Mouse (Mus musculus) olfactory bulb, adult 2 months (tissue): ENCODE data around the gene Gkn1. TPM values are rescaled to one million over a fixed set of nuclear protein-coding genes. Genes with fewer than 3 reads are reported as not detected.

ENCODE experiments used
- H3K27ac ChIP-seq: fragments of 200-500 bp; 2 replicates; pipeline ENCODE4 v1.5.1; 2012; ENCODE audit warnings: low read depth, low read length; ENCODE audit not compliant: insufficient read depth
- H3K4me1 ChIP-seq: fragments of 200-500 bp; 2 replicates; pipeline ENCODE4 v1.6.1; 2012; ENCODE audit warnings: low read length; ENCODE audit not compliant: control insufficient read depth, insufficient read depth
- H3K4me3 ChIP-seq: fragments of 200-500 bp; 2 replicates; pipeline ENCODE4 v1.5.1; 2012; ENCODE audit warnings: mild to moderate bottlenecking, low read depth, low read length, moderate library complexity; ENCODE audit not compliant: insufficient read depth
- CTCF ChIP-seq: fragments of 200-500 bp; IDR thresholded peaks from 2 replicates; pipeline ENCODE4 v1.5.1; 2012; ENCODE audit warnings: low read depth, mild to moderate bottlenecking, low read length, moderate library complexity; ENCODE audit not compliant: insufficient read depth
- POLR2A ChIP-seq: fragments of 200-500 bp; IDR thresholded peaks from 2 replicates; pipeline ENCODE4 v1.6.1; 2012; ENCODE audit warnings: mild to moderate bottlenecking, low read depth, low read length, moderate library complexity; ENCODE audit not compliant: insufficient read depth
- WGBS: fragments of 180-500 bp; shearing (Covaris S2); methylation state at CpG from one replicate; pipeline ENCODE4 v1.1.7; 2018; 5-methylcytosine and 5-hydroxymethylcytosine counted together
- polyA plus RNA-seq: library from polyadenylated mRNA; stranded (reverse); fragments of >200 nt; gene quantifications from 2 replicates; pipeline ENCODE4 v1.2.4, GENCODE M21; 2012; ENCODE audit warnings: low replicate concordance; ENCODE audit not compliant: missing spikeins, insufficient read depth, insufficient read length

Gene Gkn1
- not detected in 2 replicates for polyA plus RNA-seq

DNA sequence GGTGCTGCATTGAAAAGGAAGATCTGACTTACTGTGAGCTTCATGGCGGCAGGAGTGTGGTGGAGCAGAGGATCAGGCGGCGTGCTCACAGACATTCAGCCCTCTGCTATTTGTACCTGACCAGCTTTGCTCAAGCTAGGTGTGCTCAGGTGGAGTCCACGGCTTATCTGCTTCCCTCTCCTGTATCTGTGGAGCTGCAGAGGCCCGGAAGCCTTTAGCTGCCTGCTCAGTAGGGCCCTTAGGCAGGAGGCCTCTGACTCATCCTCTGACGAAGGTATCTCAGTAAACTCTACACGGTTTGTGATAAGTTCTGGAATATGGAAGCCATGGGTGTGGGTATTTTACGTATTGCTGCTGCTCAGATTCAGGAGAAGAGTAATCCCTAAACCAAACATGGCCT is at the start of gene Gkn1:
Gkn1 (minus strand) TSS at position 114 of the 400 bp plus-strand sequence.
- no peaks in the 10 kb centered on the region for H3K4me1 ChIP-seq
- WGBS, result 93% methylated on average over 8 of the region's 8 CpGs
- no peak within 1 kb of the TSS for H3K27ac ChIP-seq
- H3K4me3 ChIP-seq, result no peak within 1 kb of the TSS
- no peak for TF ChIP-seq CTCF
- no peak for TF ChIP-seq POLR2A

DNA sequence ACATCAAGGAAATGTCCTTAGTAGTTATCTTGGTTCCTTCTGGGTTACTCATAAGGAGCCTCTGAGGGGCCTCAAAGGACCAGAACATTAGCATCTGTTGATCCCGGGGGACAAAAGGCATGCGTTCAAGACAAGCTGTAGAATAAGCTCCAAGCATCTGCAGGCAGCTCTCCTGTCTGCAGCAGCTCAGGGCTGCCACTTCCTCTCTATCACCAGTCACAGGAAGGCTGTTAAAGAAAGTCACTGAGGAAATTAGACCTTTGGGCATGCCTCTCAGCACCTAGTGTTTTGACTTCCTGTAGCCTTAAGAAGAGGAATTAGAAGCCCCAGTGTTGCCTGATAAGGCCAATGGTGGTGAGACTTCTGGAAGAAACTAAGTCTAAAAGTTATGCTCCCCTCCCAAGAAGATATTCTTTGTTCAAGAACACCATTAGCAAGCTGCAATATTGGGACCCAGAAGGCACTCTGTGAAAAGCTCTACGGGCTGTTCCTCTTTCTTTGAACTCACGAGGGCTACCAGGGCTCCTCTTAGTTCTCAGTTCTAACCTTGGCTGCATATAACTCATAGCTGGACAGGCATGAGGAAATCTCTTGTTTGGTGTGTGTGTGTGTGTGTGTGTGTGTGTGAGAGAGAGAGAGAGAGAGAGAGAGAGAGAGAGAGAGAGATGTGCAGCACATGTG is 49.3 kb upstream of the Gkn1 start:
- H3K4me3 ChIP-seq, result no peak overlapping the region
- H3K4me1 ChIP-seq, result no peaks in the 10 kb centered on the region
- WGBS, result 66% methylated on average over 4 of the region's 4 CpGs
- no peak overlapping the region for H3K27ac ChIP-seq
- TF ChIP-seq CTCF (no peak), POLR2A (no peak)

DNA sequence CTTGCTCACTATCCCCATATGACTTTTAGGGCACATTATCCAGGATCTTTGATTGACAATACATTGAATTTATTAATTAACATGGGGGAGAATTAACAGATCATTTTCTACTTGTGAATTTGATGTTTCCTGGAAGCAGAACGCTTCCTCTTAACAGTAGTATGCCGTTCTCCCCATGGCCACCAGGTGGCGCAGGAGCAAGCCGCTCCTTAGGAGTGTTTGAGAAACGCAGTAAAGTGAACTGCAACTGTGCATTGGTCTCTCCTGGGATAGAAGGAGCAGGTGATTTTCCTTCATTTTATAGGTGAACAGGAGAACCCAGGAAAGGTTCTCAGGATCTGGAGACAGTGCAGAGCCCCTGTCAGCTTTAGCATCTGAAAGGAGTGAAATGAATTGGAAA is 48.4 kb upstream of the Gkn1 start:
- TF ChIP-seq POLR2A (no peak), CTCF (peak; percentile 77)
- Histone ChIP-seq H3K27ac (no peak overlapping the region), H3K4me3 (no peak overlapping the region), H3K4me1 (no peaks in the 10 kb centered on the region)
- WGBS, result under 1% methylated on average over 5 of the region's 5 CpGs

DNA sequence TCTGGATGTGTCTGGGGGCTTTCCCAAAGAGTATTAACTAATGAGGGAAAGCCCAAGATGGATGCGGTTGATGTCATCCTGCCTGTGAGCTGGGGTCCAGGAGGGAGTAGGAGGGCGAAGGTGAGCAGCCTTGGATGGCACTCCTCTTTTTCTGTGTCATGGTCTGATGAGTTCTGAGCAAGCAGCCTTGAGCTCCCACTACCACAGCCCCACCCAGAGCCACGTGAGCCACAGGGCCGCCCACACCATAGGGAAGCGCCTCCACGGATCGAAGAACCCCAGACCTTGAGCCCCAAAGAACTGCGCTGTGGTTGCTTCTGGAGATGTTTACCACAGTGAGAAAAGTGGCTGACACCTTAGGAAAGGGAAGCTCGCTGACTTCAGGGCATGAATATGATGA is 44.0 kb upstream of the Gkn1 start:
- TF ChIP-seq CTCF (no peak), POLR2A (no peak)
- no peak overlapping the region for H3K4me3 ChIP-seq
- no peaks in the 10 kb centered on the region; the same call in 1 of the 2 replicates for H3K4me1 ChIP-seq
- no peak overlapping the region for H3K27ac ChIP-seq
- WGBS, result 87% methylated on average over 9 of the region's 9 CpGs

DNA sequence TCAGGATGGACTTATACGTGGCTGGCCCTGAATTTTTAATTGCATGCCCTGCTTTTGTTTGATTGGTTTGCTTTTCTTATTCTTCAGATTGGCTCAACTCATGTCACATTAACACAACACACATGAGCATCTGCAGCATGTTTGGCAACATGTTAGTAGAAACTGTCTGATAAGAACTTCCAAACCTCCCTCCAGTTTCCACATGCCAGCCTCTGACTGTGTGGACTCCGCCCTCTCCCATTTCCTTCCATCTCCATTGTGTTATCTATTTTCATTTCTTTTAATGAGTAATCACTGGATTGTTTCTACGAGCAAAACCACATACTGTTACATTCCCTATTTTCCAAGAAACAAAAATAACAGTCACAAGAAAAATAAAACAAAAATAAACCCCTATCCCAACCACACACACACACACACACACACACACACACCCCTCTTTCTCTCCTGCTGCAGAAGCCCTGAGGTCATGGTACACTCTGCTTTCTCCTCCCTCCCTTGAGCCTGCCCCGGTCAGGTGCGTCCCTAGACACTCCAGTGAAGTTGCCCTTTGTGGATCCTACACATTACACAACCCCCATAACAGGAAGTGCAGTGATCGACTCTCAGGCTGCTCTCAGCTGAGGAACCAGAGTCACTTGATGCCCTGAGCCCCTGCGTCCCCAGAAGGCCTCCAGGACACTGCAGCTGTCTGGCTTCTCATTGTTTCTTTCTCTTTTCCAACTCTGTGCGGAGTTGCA is 42.9 kb upstream of the Gkn1 start:
- no peak for TF ChIP-seq POLR2A
- no peak for TF ChIP-seq CTCF
- 65% methylated on average over 8 of the region's 8 CpGs for WGBS
- Histone ChIP-seq H3K4me3 (no peak overlapping the region), H3K27ac (no peak overlapping the region), H3K4me1 (no peaks in the 10 kb centered on the region; the same call in 1 of the 2 replicates)

DNA sequence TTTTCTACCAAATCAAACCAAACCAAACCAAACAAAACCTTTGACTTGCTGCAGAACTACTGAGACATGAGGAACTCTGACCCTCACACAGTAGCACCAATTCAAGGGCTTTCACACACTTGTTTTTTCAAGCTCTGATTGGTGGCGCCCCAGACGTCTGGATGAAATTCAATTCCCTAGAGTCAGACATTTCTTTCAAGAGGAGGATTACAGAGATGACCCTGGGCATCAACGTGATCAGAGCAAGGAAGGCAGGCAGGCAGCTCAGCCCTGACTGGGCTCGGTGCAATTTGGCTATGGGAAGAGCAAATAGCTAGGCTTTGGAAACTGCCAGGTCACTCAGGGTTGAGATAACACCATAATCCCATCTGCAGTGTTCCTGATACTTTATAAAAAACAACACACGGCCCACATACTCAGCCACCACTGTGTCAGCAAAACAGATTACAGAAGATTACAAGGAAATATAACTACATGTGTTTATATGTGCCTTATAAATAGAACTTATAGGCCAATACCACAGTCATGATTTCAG is 38.8 kb upstream of the Gkn1 start:
- Histone ChIP-seq H3K27ac (no peak overlapping the region), H3K4me3 (no peak overlapping the region), H3K4me1 (peaks cover 3% of the 10 kb centered on the region)
- 72% methylated on average over 5 of the region's 5 CpGs for WGBS
- TF ChIP-seq POLR2A (no peak), CTCF (no peak)

DNA sequence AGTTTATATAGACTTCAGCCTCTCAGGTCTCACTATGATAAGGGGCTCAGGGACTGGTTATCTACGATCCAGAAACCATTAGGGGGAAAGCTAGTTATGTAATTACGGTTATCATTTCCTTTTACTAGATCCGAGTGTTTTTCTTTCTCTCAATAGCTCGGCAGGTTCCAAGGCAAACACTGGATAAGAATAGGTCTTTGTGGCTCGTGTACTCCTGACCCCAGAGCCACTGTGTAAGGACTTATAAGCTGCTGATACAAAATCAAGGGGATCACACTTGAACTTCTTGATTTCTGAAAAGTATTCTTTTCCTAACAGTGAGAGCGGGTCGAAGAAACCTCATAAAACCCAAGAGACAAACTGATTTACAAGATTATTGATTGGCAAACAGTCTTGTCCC is 38.1 kb upstream of the Gkn1 start, which contains the start of gene Gkn3:
Gkn3 (minus strand) TSS at position 59 of the 400 bp plus-strand sequence.
- no peak within 1 kb of the TSS for H3K4me3 ChIP-seq
- peaks cover 7% of the 10 kb centered on the region for H3K4me1 ChIP-seq
- no peak for TF ChIP-seq POLR2A
- no peak for TF ChIP-seq CTCF
- WGBS, result 78% methylated on average over 7 of the region's 7 CpGs
- no peak within 1 kb of the TSS for H3K27ac ChIP-seq

- Histone ChIP-seq H3K4me1 (peaks cover 8% of the 10 kb centered on the region), H3K4me3 (no peak overlapping the region), H3K27ac (no peak overlapping the region)
- TF ChIP-seq POLR2A (no peak), CTCF (no peak)
- WGBS, result 68% methylated on average over 10 of the region's 10 CpGs
Observed at GRCm38 (mm10) chr6:87386681-87387080, 35.9 kb upstream of the Gkn1 start.

GRCm38 (mm10) chr6:87386203-87386602 is 35.5 kb upstream of the Gkn1 start:
- no peak for TF ChIP-seq CTCF
- TF ChIP-seq POLR2A, result no peak
- WGBS, result 11% methylated on average over 7 of the region's 7 CpGs
- no peak overlapping the region for H3K27ac ChIP-seq
- peaks cover 8% of the 10 kb centered on the region for H3K4me1 ChIP-seq
- H3K4me3 ChIP-seq, result no peak overlapping the region
